Mouse (Mus musculus): ENCODE measurements around the gene Arl14ep.

Gene Arl14ep

DNA sequence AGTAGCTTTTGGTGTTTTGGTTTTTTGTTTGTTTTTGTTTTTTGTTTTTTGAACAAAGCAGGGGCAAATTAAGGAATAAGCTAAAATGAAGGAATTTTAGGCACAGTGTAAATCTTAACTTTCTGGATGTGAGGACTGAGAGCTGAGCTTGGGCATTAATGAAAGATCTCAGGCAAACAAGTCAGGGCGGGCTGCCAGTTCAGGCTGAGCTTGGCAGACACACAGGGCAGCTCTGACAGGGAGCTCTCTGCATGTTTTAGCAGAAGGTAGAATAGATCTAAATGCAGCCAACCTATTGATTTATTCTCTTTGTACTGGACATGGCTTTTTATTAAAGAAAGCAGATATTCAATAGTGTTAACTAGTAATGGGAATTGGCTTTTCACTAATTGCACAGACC, 31.8 kb downstream of the Arl14ep start:
- peak; percentile 53 for DNase-seq

DNA sequence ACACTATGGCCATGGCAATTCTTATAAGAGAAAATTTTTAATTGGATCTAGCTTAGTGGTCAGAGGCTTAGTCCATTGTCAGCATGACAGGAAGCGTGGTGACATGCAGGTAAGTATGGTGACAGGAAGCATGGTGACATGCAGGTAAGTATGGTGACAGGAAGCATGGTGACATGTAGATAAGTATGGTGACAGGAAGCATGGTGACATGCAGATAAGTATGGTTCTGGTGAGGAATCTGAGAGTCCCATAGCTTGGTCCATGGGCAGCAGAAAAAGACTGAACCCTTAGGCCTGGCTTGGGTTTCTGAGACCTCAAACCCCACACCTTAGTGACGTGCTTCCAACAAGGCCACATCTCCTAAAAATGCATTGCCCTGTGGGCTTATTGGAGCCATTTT, 38.5 kb downstream of the Arl14ep start:
- no peak for DNase-seq

DNA sequence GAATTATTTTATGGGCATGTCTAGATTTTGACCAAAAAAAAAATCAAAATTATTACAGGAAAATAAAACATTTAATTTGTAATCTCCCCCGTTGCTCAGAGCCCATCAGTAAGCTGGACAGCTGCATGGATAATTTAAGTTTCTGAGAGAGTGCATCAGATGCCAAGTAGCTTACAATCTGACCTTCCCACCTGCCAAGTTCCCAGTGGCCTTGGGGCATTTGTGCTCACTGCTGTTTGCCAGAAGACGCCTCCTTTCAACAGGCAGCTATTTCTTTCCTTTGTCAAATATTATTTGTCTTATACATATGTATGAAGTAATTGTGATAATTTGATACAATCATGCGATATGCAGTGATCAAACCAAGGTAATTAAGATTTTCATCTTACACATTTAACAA, 44.3 kb downstream of the Arl14ep start:
- no peak for DNase-seq
